Mouse (Mus musculus): ENCODE measurements around the gene Polr2c. TPM values are rescaled to one million over a fixed set of nuclear protein-coding genes. Genes with fewer than 3 reads are reported as not detected.

Gene Polr2c
- 132 and 135 TPM in 2 replicates for polyA plus RNA-seq (2015; fragmentation: Nextera tagmentation; extraction: Ambion mirVana)

DNA sequence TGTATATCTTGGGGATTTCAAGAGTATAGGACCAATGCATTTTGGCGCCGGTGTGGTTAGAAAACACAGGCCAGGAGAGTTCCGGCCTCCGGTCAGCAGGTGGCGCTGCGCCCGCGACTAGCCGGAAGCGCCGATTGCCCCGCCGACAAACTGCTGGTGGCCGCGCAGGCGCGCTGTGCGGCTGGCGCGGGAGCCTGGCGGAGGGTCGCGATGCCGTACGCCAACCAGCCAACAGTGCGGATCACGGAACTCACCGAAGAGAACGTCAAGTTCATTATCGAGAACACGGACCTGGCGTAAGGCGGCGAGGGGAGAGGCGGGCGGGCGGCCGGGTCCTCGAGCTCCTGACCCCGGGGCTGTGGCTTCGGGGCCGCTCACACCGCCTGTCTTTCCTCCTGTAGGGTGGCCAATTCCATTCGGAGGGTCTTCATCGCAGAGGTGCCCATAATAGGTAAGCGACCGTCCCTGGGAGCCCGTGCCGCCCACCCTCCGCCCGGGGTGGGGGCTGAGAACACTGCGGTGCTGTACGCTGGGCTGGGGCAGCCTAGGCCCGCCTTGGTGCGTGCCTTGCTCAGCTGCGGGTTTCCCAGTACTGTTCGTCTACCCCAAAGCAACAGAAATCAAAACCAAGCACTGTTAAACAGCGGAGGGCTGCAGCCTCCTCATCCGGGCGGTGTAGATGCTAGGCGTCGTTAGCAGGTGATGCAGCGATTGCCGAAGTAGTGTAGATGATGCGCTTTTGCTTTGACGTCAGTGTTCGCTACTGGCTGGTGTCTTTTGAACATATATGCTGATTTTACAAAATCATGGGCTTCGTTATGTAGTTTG is at the start of gene Polr2c:
Gene Polr2c (plus strand): TSS at position 105 of the 828 bp plus-strand sequence.
- Histone ChIP-seq H3K9ac (peak within 1 kb of the TSS; percentile 96), H3K4me2 (replicated peaks) (peak within 1 kb of the TSS; percentile 51), H3K36me3 (peaks cover 42% of the 10 kb centered on the region), H3K4me1 (peaks cover 16% of the 10 kb centered on the region), H3K9me3 (replicated peaks) (no peaks in the 10 kb centered on the region), H3K27me3 (no peaks in the 10 kb centered on the region), H3K4me3 (replicated peaks) (peak within 1 kb of the TSS; percentile 95), H3K27ac (replicated peaks) (peak within 1 kb of the TSS; percentile 66)
- under 1% methylated on average over 67 of the region's 68 CpGs for WGBS
- ATAC-seq (ENCODE audit: insufficient number of reproducible peaks, low FRiP score, low TSS enrichment, low read depth), result peak; percentile 78

DNA sequence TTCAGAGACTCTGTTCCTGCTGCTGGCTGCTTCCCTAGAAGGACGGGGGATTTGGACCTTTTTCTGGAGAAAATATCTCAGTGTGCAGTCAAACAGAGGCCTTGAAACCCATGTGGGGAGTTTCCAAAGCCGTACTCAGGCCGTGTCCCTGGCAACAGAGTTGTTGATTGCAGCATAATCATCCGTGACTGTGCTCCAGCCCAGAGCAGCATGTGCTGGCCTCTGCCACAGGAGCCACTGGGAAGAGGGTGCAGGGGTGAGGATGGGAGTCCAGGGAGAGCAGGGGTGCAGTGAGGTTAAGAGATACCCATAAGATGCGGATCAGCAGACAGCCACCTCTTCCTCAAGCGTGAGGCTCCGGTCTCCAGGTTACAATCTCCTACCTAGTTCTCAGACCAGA is 49.7 kb upstream of the Polr2c start:
- no peak overlapping the region for H3K4me2 ChIP-seq (replicated peaks)
- no peak overlapping the region for H3K27ac ChIP-seq (replicated peaks)
- no peak overlapping the region for H3K4me3 ChIP-seq (replicated peaks)
- no peaks in the 10 kb centered on the region for H3K9me3 ChIP-seq (replicated peaks)
- H3K9ac ChIP-seq, result no peak overlapping the region
- ATAC-seq (ENCODE audit: insufficient number of reproducible peaks, low FRiP score, low TSS enrichment, low read depth), result no peak
- H3K4me1 ChIP-seq, result peaks cover 2% of the 10 kb centered on the region
- H3K27me3 ChIP-seq, result no peaks in the 10 kb centered on the region
- H3K36me3 ChIP-seq, result no peaks in the 10 kb centered on the region
- 42% methylated on average over 7 of the region's 7 CpGs for WGBS

DNA sequence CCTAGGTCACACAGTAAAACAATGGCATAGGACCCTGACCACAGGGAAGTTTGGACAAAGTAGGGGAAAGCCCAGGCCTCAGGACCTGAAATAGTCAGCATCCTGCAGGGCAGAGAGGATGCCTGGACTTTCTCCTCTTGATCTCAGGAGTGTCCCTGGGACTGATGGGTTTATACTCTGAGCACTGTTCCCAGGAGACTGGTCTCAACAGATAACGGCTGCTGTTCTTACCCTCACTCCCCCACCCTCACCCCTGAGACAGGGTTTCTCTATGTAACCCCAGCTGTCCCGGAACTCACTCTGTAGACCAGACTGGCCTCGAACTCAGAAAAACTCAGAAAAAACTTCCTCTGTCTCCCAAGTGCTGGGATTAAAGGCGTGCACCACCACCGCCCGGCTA is 48.9 kb upstream of the Polr2c start:
- Histone ChIP-seq H3K4me1 (peaks cover 5% of the 10 kb centered on the region), H3K36me3 (no peaks in the 10 kb centered on the region), H3K9me3 (replicated peaks) (no peaks in the 10 kb centered on the region), H3K27ac (replicated peaks) (no peak overlapping the region), H3K9ac (no peak overlapping the region), H3K27me3 (no peaks in the 10 kb centered on the region), H3K4me2 (replicated peaks) (no peak overlapping the region), H3K4me3 (replicated peaks) (no peak overlapping the region)
- ATAC-seq (ENCODE audit: insufficient number of reproducible peaks, low FRiP score, low TSS enrichment, low read depth), result no peak
- WGBS, result 74% methylated on average over 6 of the region's 6 CpGs

DNA sequence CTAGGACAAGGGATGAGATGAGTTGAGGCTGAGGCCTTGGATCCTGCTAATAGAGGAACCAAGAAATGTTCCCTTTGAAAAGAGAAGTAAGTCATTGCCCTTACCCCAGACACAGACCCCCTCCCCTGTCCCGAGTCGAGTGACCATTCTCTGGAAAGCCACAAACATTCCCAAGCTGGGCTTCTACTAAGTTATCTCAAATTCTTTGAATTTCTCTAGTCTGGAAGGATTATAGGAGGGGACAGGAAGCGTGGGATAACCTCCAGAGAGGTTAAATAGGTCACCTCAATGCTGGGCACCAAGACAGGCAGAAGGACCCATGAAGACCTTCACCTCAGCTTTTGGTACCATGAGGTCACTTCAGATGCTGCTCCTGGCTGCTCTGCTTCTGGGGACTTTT is 47.1 kb upstream of the Polr2c start, which contains the start of gene Ccl17:
Gene Ccl17 (plus strand): TSS at position 301 of the 400 bp plus-strand sequence.
- no peaks in the 10 kb centered on the region for H3K9me3 ChIP-seq (replicated peaks)
- H3K4me1 ChIP-seq, result peaks cover 5% of the 10 kb centered on the region
- H3K27me3 ChIP-seq, result no peaks in the 10 kb centered on the region
- no peak within 1 kb of the TSS for H3K4me3 ChIP-seq (replicated peaks)
- ATAC-seq (ENCODE audit: insufficient number of reproducible peaks, low FRiP score, low TSS enrichment, low read depth), result no peak
- H3K27ac ChIP-seq (replicated peaks), result no peak within 1 kb of the TSS
- no peak within 1 kb of the TSS for H3K9ac ChIP-seq
- no peaks in the 10 kb centered on the region for H3K36me3 ChIP-seq
- H3K4me2 ChIP-seq (replicated peaks), result no peak within 1 kb of the TSS
- whole genome bisulfite sequencing, result 58% methylated on average over 3 of the region's 3 CpGs

DNA sequence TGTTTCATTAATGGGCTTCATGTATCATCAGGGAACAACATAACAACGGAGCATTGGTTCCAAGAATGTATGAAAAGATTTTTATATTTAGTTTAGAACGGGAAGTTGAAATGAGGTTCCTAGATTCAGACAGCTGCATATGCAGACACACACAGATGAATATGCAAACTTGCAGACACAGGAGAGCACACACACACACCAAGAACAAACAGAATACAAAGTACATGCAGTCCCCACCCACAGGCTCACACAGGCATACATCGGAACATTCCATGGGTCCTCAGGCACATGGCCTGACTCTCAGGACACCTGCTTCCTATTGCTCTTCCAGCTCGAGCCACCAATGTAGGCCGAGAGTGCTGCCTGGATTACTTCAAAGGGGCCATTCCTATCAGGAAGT is 46.4 kb upstream of the Polr2c start:
- H3K27ac ChIP-seq (replicated peaks), result no peak overlapping the region

DNA sequence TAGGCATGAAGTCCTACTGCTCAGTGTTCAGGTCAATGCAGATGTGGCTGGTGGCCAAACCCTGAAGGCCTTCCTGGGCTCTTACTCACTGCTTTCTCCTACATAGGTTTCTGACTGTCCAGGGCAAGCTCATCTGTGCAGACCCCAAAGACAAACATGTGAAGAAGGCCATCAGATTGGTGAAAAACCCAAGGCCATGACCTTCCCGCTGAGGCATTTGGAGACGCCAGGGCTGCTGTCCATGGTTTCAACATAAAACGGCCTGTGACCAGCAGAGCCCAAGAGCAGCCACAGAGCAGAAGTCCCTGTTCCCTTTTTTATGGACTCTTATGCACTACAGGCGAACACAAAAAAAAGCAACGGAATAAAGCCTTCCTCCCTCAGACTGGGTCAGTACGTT is 45.6 kb upstream of the Polr2c start:
- no peak overlapping the region for H3K27ac ChIP-seq (replicated peaks)

More for the DNA sequence above, 46.4 kb upstream of the Polr2c start:
- H3K4me3 ChIP-seq (replicated peaks), result no peak overlapping the region
- H3K4me2 ChIP-seq (replicated peaks), result no peak overlapping the region
- ATAC-seq (ENCODE audit: insufficient number of reproducible peaks, low FRiP score, low TSS enrichment, low read depth), result no peak
- no peaks in the 10 kb centered on the region for H3K36me3 ChIP-seq
- no peak overlapping the region for H3K9ac ChIP-seq
- H3K4me1 ChIP-seq, result peaks cover 5% of the 10 kb centered on the region
- no peaks in the 10 kb centered on the region for H3K9me3 ChIP-seq (replicated peaks)
- 72% methylated on average over 5 of the region's 5 CpGs for WGBS
- H3K27me3 ChIP-seq, result no peaks in the 10 kb centered on the region

DNA sequence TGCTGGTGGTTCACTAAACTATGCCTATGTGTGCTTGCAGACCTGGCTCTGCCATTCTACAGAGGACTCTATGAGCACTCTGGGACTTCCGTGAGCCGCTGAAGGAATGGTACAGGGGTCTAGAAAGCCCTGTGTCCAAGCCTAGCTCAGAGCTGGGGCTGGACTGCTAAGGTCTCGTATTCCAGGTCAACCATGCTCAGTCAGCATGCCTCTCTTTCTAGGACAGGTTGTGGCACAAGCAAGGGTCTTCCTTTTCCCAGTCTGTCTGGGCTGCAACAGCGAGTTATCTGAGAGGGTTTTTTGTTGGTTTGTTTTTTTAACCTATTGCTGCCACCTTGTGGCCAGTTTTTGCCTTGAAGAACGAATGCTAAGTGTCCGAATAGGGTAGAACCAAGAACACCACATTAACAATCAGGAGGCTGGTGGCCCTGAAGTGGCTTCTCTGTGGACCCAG is 44.6 kb upstream of the Polr2c start:
- WGBS, result 29% methylated on average over 6 of the region's 6 CpGs
- H3K4me3 ChIP-seq (replicated peaks), result 0 out of 2 replicates have a peak overlapping the region, but pooled peaks have one; percentile 12
- ATAC-seq (ENCODE audit: insufficient number of reproducible peaks, low FRiP score, low TSS enrichment, low read depth), result no peak; the same call in 1 of the 2 replicates

More for the DNA sequence above, 45.6 kb upstream of the Polr2c start:
- H3K4me3 ChIP-seq (replicated peaks), result no peak overlapping the region
- no peaks in the 10 kb centered on the region for H3K36me3 ChIP-seq
- H3K9ac ChIP-seq, result no peak overlapping the region
- H3K9me3 ChIP-seq (replicated peaks), result no peaks in the 10 kb centered on the region
- H3K27me3 ChIP-seq, result no peaks in the 10 kb centered on the region
- ATAC-seq (ENCODE audit: insufficient number of reproducible peaks, low FRiP score, low TSS enrichment, low read depth), result no peak
- WGBS, result 64% methylated on average over 6 of the region's 6 CpGs
- peaks cover 5% of the 10 kb centered on the region for H3K4me1 ChIP-seq
- no peak overlapping the region for H3K4me2 ChIP-seq (replicated peaks)

DNA sequence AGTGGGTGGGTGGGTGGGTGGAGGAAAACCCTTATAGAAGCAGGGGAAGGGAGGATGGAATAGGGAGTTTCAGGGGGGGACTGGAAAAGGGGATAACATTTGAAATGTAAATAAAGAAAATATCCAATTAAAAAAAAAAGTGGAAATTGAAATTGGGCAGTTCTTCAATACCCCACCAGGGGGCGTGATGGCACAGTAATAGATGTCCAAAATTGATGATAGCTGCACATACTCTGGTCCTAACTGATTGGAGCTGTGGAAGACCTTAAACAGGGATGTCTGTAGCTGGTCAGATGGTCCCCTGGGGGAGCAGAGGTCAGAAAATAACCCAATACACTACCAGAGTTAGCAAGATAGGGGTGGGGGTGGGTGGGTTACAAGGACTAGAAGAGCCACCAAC is 42.7 kb upstream of the Polr2c start:
- no peak overlapping the region for H3K9ac ChIP-seq
- no peak overlapping the region for H3K4me2 ChIP-seq (replicated peaks)
- 5% methylated on average over 1 of the region's 1 CpGs for WGBS

More for the DNA sequence above, 44.6 kb upstream of the Polr2c start:
- no peak overlapping the region for H3K27ac ChIP-seq (replicated peaks)
- H3K27me3 ChIP-seq, result no peaks in the 10 kb centered on the region
- H3K4me2 ChIP-seq (replicated peaks), result peak overlapping the region; percentile 38; the same call in 1 of the 2 replicates
- H3K9me3 ChIP-seq (replicated peaks), result no peaks in the 10 kb centered on the region
- H3K36me3 ChIP-seq, result no peaks in the 10 kb centered on the region
- H3K9ac ChIP-seq, result no peak overlapping the region
- H3K4me1 ChIP-seq, result peaks cover 5% of the 10 kb centered on the region

DNA sequence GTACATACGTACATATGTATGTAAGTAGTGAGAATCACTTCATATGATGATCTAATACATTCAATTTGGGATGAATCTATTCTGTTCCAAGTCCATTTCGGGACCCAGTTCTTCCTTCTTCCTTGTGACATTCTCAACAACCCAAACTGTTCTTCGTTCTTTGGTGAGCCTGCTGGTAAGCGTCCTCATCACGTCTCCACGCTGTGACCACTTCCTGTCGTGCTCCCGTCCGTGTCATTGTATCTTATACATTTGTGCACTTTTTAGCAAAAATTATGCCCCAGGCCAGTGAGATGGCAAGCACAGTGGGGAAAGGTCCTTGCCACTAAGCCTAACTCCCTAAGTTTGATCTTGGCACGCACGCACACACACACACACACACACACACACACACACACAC is 39.3 kb upstream of the Polr2c start:
- 87% methylated on average over 11 of the region's 11 CpGs for WGBS
- Histone ChIP-seq H3K36me3 (peaks cover 8% of the 10 kb centered on the region), H3K27me3 (no peaks in the 10 kb centered on the region), H3K27ac (replicated peaks) (no peak overlapping the region), H3K9me3 (replicated peaks) (no peaks in the 10 kb centered on the region), H3K4me1 (0 out of 2 replicates have a peak, but pooled peaks cover 3% of the 10 kb centered on the region), H3K4me3 (replicated peaks) (no peak overlapping the region), H3K4me2 (replicated peaks) (no peak overlapping the region), H3K9ac (no peak overlapping the region)
- no peak for ATAC-seq (ENCODE audit: insufficient number of reproducible peaks, low FRiP score, low TSS enrichment, low read depth)

More for the DNA sequence above, 42.7 kb upstream of the Polr2c start:
- Histone ChIP-seq H3K36me3 (no peaks in the 10 kb centered on the region), H3K4me1 (peaks cover 5% of the 10 kb centered on the region), H3K27me3 (no peaks in the 10 kb centered on the region), H3K4me3 (replicated peaks) (no peak overlapping the region), H3K27ac (replicated peaks) (no peak overlapping the region), H3K9me3 (replicated peaks) (no peaks in the 10 kb centered on the region)
- ATAC-seq (ENCODE audit: insufficient number of reproducible peaks, low FRiP score, low TSS enrichment, low read depth), result no peak

DNA sequence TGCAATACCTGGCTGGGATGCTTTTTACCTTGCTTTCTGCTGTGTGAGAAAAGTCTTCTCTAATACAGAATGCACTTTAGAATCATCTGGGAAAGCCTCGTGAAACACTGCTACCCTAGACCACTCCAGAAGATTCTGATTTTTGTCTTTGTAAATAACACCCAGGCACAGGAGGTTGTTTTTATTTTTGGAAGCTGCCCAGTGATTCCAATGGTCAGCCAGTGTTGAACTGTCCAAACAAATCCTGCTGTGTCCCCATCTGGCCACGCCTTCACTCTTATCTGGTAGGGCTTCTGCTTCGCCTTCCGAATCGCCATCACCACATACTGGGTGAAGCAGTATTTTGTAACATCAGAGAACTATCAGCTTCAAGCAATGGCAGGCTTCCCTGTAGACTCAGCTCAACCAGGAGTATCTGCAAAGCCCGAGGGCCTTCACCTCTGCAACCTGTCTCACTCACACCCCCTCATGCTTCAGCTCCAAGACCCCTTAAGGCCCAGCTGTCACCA is 37.5 kb upstream of the Polr2c start:
- Histone ChIP-seq H3K4me2 (replicated peaks) (no peak overlapping the region), H3K36me3 (peaks cover 26% of the 10 kb centered on the region), H3K9me3 (replicated peaks) (no peaks in the 10 kb centered on the region), H3K27ac (replicated peaks) (no peak overlapping the region), H3K4me3 (replicated peaks) (no peak overlapping the region), H3K9ac (no peak overlapping the region), H3K27me3 (no peaks in the 10 kb centered on the region), H3K4me1 (0 out of 2 replicates have a peak, but pooled peaks cover 5% of the 10 kb centered on the region)
- WGBS, result 82% methylated on average over 6 of the region's 6 CpGs
- no peak for ATAC-seq (ENCODE audit: insufficient number of reproducible peaks, low FRiP score, low TSS enrichment, low read depth)

DNA sequence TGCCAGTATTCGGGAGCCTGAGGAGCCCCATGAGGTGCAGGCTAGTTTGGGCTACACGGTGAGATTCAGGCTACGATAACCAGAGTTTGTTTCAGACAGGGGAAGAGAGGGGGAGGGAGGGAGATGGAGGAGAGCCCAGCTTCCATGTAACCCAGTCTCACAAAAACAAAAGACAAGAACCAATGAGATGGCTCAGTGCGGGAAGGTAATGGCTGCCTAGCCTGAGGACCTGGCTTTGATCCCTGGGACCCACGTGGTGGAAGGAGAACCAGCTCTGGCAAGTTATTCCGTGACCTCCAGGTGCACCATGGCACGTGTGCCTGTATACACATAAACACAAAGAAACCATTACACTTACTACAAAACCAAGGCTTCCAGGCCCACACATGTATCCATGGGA is 36.7 kb upstream of the Polr2c start:
- peak; percentile 35; the same call in 1 of the 2 replicates for ATAC-seq (ENCODE audit: insufficient number of reproducible peaks, low FRiP score, low TSS enrichment, low read depth)
- H3K36me3 ChIP-seq, result peaks cover 32% of the 10 kb centered on the region
- no peaks in the 10 kb centered on the region for H3K27me3 ChIP-seq
- H3K27ac ChIP-seq (replicated peaks), result no peak overlapping the region; the same call in 1 of the 2 replicates
- H3K9me3 ChIP-seq (replicated peaks), result no peaks in the 10 kb centered on the region
- H3K4me1 ChIP-seq, result 0 out of 2 replicates have a peak, but pooled peaks cover 5% of the 10 kb centered on the region
- H3K9ac ChIP-seq, result no peak overlapping the region
- no peak overlapping the region for H3K4me2 ChIP-seq (replicated peaks)
- no peak overlapping the region for H3K4me3 ChIP-seq (replicated peaks)
- 55% methylated on average over 7 of the region's 7 CpGs for WGBS
